Mouse (Mus musculus) kidney, embryonic 14.5 days (tissue): ENCODE data around the gene Clk4. TPM values are rescaled to one million over a fixed set of nuclear protein-coding genes. Genes with fewer than 3 reads are reported as not detected.

ENCODE experiments used
- ATAC-seq: fragments of 200-750 bp; cut with Nextera tagmentation; 2 replicates; pipeline ENCODE4 v1.8.0; 2017; ENCODE audit warnings: moderate number of reproducible peaks, mild to moderate bottlenecking, moderate TSS enrichment, moderate library complexity; ENCODE audit not compliant: low FRiP score, low TSS enrichment
- H3K27ac ChIP-seq: fragments of 300-500 bp; sonication (generic); 2 replicates; pipeline ENCODE4 v1.5.1; 2014; ENCODE audit warnings: low read depth, mild to moderate bottlenecking, low read length, moderate library complexity, mixed read lengths
- H3K27me3 ChIP-seq: fragments of 300-500 bp; sonication (generic); 2 replicates; pipeline ENCODE4 v1.6.1; 2014; ENCODE audit warnings: mild to moderate bottlenecking, low read length; ENCODE audit not compliant: control insufficient read depth, insufficient read depth
- H3K36me3 ChIP-seq: fragments of 300-500 bp; sonication (generic); 2 replicates; pipeline ENCODE4 v1.6.1; 2014; ENCODE audit warnings: low read length, mixed read lengths; ENCODE audit not compliant: control insufficient read depth, insufficient read depth
- H3K4me1 ChIP-seq: fragments of 300-500 bp; sonication (generic); 2 replicates; pipeline ENCODE4 v1.6.1; 2014; ENCODE audit warnings: low read length, mixed read lengths; ENCODE audit not compliant: control insufficient read depth, insufficient read depth
- H3K4me2 ChIP-seq: fragments of 300-500 bp; sonication (generic); replicated peaks from 2 replicates; pipeline ENCODE4 v1.6.1; 2014; ENCODE audit warnings: low read depth, mild to moderate bottlenecking, low read length
- H3K4me3 ChIP-seq: fragments of 300-500 bp; sonication (generic); 2 replicates; pipeline ENCODE4 v1.5.1; 2014; ENCODE audit warnings: mild to moderate bottlenecking, low read length
- H3K9ac ChIP-seq: fragments of 300-500 bp; sonication (generic); 2 replicates; pipeline ENCODE4 v1.6.1; 2014; ENCODE audit warnings: low read depth, mild to moderate bottlenecking, low read length, moderate library complexity
- H3K9me3 ChIP-seq: fragments of 300-500 bp; sonication (generic); 2 replicates; pipeline ENCODE4 v1.6.1; 2016; ENCODE audit warnings: low read length; ENCODE audit not compliant: control insufficient read depth
- WGBS: fragments of 180-500 bp; shearing (Covaris S2); extraction: QIAGEN DNeasy Blood & Tissue Kit; methylation state at CpG from one replicate; pipeline ENCODE4 v1.1.7; 2014; 5-methylcytosine and 5-hydroxymethylcytosine counted together
- polyA plus RNA-seq: library from polyadenylated mRNA; unstranded; fragments of >200 nt; fragmentation: Nextera tagmentation; extraction: Ambion mirVana; gene quantifications from 2 replicates; pipeline ENCODE4 v1.2.1, GENCODE M21; 2014

Clk4 gene
- 102 and 127 TPM in 2 replicates for polyA plus RNA-seq

DNA sequence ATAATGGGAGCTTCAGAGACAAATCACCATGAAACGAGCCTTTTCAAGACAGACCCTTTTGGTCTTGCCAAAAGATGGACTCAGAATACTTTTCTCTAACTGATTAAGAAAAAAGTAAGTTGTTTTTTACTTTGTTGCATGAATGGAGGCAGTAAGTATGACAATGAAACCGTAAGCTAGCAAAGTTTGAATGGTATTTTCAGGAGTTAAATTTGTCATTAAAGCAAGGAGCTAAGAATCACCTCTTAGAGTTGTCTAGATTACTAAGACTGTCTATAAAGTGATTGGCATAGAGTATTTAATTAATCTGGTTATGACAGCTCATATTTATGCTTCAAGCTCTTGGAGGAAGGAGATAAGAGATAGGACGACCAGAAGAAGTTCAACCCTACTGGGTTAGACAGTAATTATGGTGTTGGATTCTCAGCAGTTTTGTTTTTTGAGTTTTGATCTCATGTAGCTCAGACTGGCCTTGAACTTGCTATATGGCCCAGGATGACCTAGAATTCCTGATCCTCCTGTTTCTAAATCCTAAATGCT is at the start of gene Clk4:
Gene Clk4, plus strand, starts transcription at position 51 of the 540 bp plus-strand sequence.
- ATAC-seq: no peak
- 83% methylated on average over 3 of the region's 3 CpGs for WGBS
- peak within 1 kb of the TSS; percentile 82 for H3K4me2 ChIP-seq
- H3K4me1 ChIP-seq: peaks cover 10% of the 10 kb centered on the region
- H3K9me3 ChIP-seq: no peaks in the 10 kb centered on the region
- no peaks in the 10 kb centered on the region for H3K27me3 ChIP-seq
- peak within 1 kb of the TSS; percentile 94 for H3K4me3 ChIP-seq
- H3K9ac ChIP-seq: peak within 1 kb of the TSS; percentile 65
- H3K36me3 ChIP-seq: peaks cover under 1% of the 10 kb centered on the region; the same call in 1 of the 2 replicates
- H3K27ac ChIP-seq: peak within 1 kb of the TSS; percentile 81

DNA sequence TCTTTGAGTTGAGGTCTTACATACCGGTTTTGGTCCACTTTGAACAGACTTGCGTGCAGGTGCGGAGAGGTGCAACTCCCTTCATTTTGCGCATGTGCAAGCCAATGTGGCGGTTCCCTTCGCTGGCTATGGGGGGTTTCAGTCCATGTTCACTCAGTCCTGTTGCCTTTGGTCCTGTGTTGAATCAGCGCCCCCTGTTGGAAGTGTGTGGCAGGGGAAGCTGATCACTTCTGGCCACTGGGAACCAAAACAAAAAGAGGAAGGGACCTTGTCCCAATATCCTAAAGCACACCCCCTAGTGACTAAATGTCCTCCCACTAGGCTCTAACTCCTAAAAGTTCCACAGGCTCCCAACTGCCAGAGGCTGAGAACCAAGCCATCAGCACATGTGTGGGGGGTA is 47.5 kb upstream of the Clk4 start:
- no peak overlapping the region for H3K27ac ChIP-seq
- H3K36me3 ChIP-seq: no peaks in the 10 kb centered on the region
- 88% methylated on average over 7 of the region's 7 CpGs for WGBS
- H3K27me3 ChIP-seq: no peaks in the 10 kb centered on the region
- no peak for ATAC-seq
- no peaks in the 10 kb centered on the region for H3K9me3 ChIP-seq
- H3K4me3 ChIP-seq: no peak overlapping the region
- no peak overlapping the region for H3K4me2 ChIP-seq
- no peaks in the 10 kb centered on the region for H3K4me1 ChIP-seq
- no peak overlapping the region for H3K9ac ChIP-seq

DNA sequence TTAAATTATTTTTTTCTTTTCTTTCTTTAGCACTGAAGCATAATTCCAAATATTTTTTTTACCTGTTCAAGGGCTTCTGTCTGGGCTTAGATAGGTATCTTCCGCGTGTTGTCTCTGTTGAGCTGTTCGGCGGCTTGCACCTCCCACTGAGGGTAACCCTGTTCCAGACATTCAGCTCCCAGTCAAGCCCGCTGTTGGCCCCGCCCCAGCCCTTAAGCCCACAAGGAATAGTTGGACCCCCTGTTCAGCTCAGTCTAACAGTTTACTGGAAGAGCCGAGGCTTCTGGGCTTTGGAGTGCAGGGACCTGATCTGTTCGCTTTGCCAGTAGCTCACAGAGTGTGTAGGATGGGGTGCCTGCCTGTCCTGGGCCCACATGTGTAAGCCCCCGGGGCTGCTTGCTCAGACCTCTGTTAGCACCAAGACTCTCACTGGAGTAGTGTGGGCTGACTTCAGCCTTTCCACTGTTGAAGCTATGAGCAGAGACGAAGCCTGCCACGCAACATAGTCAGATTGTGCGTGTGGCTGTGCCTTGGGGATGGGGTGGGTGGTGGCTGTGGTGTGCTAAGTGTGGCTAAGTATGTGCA is 42.0 kb upstream of the Clk4 start:
- H3K4me3 ChIP-seq: no peak overlapping the region
- H3K9ac ChIP-seq: no peak overlapping the region
- no peaks in the 10 kb centered on the region for H3K9me3 ChIP-seq
- no peak overlapping the region for H3K4me2 ChIP-seq
- H3K36me3 ChIP-seq: no peaks in the 10 kb centered on the region
- WGBS: 89% methylated on average over 12 of the region's 12 CpGs
- H3K27me3 ChIP-seq: no peaks in the 10 kb centered on the region
- no peaks in the 10 kb centered on the region for H3K4me1 ChIP-seq
- H3K27ac ChIP-seq: no peak overlapping the region
- ATAC-seq: no peak

DNA sequence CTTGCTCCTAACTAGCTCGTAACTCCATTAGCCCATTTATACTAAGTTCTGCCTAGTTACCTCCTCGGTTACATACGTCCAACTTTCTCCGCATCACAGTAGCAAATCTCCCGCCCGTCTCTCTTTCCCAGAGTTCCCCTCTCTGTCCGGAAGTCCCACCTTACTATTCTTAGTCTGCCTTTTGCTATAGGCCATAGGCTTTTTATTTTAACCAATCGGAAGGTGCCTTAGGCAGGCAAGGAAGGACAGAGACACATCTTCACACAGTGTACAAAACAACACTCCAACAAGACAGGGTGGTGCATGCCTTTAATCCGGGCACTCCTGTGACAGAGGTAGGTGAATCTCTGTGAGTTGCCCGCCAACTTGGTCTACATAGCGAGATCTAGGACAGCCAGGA is 41.2 kb upstream of the Clk4 start, which contains the start of gene Gm12569:
Gene Gm12569, plus strand, starts transcription at position 166 of the 400 bp plus-strand sequence.
- no peaks in the 10 kb centered on the region for H3K4me1 ChIP-seq
- H3K36me3 ChIP-seq: no peaks in the 10 kb centered on the region
- WGBS: 93% methylated on average over 11 of the region's 11 CpGs
- H3K9ac ChIP-seq: no peak within 1 kb of the TSS
- no peaks in the 10 kb centered on the region for H3K27me3 ChIP-seq
- H3K4me2 ChIP-seq: no peak within 1 kb of the TSS
- H3K9me3 ChIP-seq: no peaks in the 10 kb centered on the region
- ATAC-seq: no peak
- H3K4me3 ChIP-seq: no peak within 1 kb of the TSS
- H3K27ac ChIP-seq: no peak within 1 kb of the TSS

DNA sequence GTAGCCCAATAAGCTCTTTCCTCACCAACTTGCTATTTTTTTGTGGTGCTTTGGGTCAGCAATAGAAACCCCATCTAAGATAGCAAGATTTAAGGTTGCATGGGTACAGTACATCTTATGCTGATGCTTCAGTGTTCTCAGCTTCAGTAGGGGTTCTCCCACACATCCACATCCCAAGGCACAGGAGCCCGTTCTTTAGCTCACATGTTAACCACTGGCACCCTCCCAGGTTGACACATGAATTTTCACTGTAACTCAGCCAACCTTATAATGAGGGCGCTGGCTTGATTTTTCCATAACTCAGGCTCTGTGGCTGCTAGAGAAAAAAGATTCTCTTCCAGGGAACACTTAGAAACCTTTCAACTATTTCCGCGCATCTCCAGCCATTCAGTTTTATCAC is 34.4 kb upstream of the Clk4 start:
- no peaks in the 10 kb centered on the region for H3K36me3 ChIP-seq
- no peaks in the 10 kb centered on the region for H3K27me3 ChIP-seq
- no peak overlapping the region for H3K4me2 ChIP-seq
- no peak overlapping the region for H3K27ac ChIP-seq
- no peak overlapping the region for H3K9ac ChIP-seq
- ATAC-seq: no peak
- H3K4me1 ChIP-seq: no peaks in the 10 kb centered on the region
- no peak overlapping the region for H3K4me3 ChIP-seq
- no peaks in the 10 kb centered on the region for H3K9me3 ChIP-seq
- WGBS: 96% methylated on average over 4 of the region's 4 CpGs

DNA sequence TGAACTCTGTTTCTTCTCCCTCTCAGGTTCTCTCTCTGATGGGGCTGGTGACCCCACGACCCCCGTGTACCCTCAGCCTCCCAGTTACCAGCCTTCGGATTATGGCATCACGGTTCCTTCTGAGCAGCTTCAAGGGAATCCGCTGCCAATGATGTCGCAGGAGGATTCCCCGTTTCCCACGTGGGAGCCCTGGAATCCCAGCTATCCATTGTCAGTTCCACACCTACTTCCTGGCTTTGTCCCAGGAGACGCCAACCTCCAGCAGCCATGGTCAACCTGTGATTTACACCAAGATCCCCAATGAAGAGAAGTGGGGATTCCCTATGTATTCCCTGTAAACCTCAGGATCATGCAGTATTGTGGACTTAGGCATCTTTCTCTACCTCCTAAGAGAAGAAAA is 26.9 kb upstream of the Clk4 start:
- no peaks in the 10 kb centered on the region for H3K27me3 ChIP-seq
- H3K36me3 ChIP-seq: no peaks in the 10 kb centered on the region
- H3K4me2 ChIP-seq: no peak overlapping the region
- WGBS: 83% methylated on average over 9 of the region's 9 CpGs
- H3K4me3 ChIP-seq: no peak overlapping the region
- ATAC-seq: no peak
- H3K27ac ChIP-seq: no peak overlapping the region
- no peaks in the 10 kb centered on the region for H3K9me3 ChIP-seq
- no peak overlapping the region for H3K9ac ChIP-seq
- H3K4me1 ChIP-seq: no peaks in the 10 kb centered on the region

DNA sequence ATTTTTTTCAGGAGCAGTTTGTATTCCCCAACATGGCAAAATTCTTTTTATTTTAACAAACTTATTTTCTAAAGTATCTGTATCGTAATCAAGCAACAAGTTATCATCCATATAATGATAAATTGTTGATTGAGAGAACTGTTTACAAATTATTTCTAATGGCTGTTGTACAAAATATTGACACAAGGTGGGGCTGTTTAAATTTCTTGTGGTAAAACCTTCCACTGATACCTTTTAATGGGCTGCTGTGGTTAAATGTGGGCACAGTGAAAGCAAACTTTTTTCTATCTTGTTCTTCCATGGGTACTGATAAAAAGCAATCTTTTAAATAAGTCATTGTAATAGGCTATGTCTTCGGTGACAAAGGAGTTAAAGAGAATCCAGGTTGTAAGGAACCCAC is 18.6 kb upstream of the Clk4 start:
- no peaks in the 10 kb centered on the region for H3K36me3 ChIP-seq
- H3K9ac ChIP-seq: no peak overlapping the region
- H3K9me3 ChIP-seq: no peaks in the 10 kb centered on the region
- no peak overlapping the region for H3K27ac ChIP-seq
- no peak overlapping the region for H3K4me3 ChIP-seq
- no peaks in the 10 kb centered on the region for H3K27me3 ChIP-seq
- no peak overlapping the region for H3K4me2 ChIP-seq
- ATAC-seq: no peak
- WGBS: 90% methylated on average over 2 of the region's 2 CpGs
- no peaks in the 10 kb centered on the region for H3K4me1 ChIP-seq

DNA sequence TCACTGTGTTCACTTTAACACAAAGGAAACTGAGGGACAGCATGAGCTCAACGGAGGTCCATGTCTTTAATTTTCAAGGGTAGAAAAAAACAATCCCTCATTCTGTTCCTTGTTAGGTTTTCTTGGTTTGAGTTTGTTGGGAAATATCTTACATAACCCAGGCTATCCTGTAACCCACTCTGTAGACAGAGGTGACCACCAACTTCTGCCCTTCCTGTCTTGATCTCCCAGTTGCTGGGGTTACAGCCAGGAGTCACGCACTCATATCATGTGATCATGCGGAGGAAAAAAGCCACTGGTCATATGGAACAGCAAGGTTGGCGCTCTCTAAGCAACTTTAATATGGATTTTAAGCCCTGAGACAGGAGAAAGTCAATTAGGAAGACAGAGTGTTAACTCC is 4.5 kb upstream of the Clk4 start:
- 92% methylated on average over 4 of the region's 4 CpGs for WGBS

DNA sequence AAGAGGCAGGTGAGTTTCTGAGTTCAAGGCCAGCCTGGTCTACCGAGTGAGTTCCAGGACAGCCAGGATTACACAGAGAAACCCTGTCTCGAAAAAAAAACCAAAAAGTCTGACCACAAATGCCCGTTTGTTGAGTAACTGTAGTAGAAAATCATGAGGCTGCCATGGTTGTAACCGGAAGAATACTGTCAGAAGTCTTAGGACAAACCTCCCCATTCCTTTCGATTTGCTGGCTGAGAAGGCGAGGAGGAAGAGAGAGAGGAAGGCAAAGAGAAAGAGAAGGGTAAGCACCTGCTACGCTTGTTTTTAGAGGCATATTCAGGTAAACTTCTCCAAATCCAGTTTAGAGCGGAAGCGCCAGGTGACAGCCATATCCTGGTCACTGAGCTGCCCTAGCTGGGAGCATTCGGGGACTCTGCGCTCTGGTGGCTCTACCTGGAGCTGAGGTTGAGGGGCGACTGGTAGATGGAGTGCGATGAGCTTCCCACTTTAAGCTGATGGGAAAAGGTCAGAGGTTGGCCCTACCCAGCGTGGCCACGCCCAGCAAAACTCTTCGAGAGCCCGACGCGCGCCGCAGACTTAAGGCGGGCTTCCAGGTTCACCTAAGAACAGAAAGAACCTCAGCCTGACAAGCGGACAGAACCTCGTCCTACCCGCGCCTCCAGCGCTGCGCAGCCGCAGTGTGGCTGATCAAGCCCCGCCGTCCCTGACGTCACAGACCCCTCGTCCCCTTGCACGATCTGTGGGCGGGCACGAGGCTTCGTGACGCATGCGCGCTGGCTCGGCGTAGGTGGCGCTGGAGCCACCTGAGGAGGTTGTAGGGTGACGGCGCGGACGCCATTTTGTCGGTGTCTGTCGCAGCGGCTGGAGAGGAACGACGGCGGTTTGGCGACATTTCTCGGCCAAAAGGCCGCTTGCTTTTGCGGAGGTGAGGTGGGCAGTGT is 1.1 kb downstream of the Clk4 start, which contains the start of gene BC049762:
Gene BC049762, minus strand, starts transcription at position 705 of the 944 bp plus-strand sequence.
- H3K27me3 ChIP-seq: no peaks in the 10 kb centered on the region
- peak within 1 kb of the TSS; percentile 95 for H3K9ac ChIP-seq
- peak; percentile 98 for ATAC-seq
- no peaks in the 10 kb centered on the region for H3K9me3 ChIP-seq
- H3K4me3 ChIP-seq: peak within 1 kb of the TSS; percentile 94
- H3K4me1 ChIP-seq: peaks cover 10% of the 10 kb centered on the region
- peaks cover 9% of the 10 kb centered on the region for H3K36me3 ChIP-seq
- peak within 1 kb of the TSS; percentile 89 for H3K27ac ChIP-seq
- WGBS: 8% methylated on average over 57 of the region's 57 CpGs
- H3K4me2 ChIP-seq: peak within 1 kb of the TSS; percentile 82

More for the DNA sequence above, 4.5 kb upstream of the Clk4 start:
- no peaks in the 10 kb centered on the region for H3K27me3 ChIP-seq
- no peaks in the 10 kb centered on the region for H3K36me3 ChIP-seq
- no peaks in the 10 kb centered on the region for H3K9me3 ChIP-seq
- H3K27ac ChIP-seq: no peak overlapping the region
- H3K4me1 ChIP-seq: no peaks in the 10 kb centered on the region
- no peak overlapping the region for H3K4me2 ChIP-seq
- no peak overlapping the region for H3K4me3 ChIP-seq
- no peak overlapping the region for H3K9ac ChIP-seq
- no peak for ATAC-seq
